Mouse (Mus musculus) CD8-positive naive resting alpha-beta T cell, adult 57 days (primary cell): Measurements from ENCODE around the gene Olfr979. TPM values are rescaled to one million over a fixed set of nuclear protein-coding genes. Genes with fewer than 3 reads are reported as not detected.

ENCODE experiments used
- total RNA-seq: library from RNA; stranded (reverse); gene quantifications from one replicate; pipeline ENCODE4 v1.2.4, GENCODE M21; 2023

Olfr979 gene
- total RNA-seq: not detected

DNA sequence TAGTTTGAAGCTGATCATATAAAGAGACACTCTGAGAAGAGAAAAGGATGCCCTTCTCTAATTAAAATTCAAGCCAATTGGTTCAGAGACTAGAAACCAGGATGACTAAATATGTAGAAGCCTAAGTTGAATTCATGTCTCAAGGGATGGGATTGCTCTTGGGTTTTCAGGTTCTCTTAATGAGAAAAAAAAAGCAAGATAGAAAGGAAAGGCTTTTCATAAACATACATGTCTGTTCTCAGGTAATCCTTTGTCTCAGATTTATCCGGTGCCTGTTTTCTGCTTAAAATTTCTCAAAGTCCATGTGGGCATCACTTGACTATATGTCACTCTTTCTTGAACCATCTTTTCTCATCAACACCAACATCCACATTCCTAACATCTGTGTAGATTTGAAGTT lies at the start of gene Olfr979:
Gene Olfr979, minus strand, starts transcription at position 101 of the 400 bp plus-strand sequence.

DNA sequence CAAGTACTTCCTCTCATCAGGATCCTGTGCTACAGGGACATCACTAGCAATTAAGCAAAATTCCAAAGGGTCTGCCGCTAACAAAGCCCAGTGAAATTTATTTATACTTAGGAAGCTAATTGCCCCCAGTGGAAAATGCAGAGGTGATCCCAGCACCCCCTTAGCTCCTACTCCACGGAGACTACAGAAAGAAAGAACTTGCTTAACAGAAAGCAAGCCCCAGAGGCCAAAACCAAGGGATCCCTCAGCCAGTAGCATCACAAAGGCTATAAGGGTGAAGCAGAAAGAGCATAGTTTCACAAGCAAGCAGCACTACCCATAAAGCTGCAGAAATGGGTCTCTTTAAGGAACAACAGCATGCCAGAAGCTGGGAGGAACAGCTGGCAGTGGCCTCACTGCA lies 17.9 kb upstream of the Olfr979 start, which contains the start of gene Olfr981:
Gene Olfr981, plus strand, starts transcription at position 301 of the 400 bp plus-strand sequence.

DNA sequence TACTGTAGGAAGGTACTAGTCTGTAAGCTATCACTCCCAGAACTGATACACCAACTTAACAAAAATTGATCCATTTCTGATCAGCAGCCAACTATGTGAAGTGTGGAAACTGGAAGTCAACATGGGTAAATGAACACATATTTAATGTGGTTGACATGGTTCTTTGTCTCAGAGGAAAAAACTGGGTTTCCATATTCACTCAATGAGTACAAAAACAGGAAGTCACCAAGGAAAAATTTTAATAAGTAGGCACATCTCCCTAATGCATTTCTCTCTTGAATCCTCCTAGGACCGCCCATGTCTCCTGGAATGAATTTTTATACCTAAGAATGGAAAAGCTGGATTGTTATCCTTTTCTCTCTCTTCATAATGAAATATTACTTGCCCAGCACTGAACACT lies 6.2 kb upstream of the Olfr979 start, which contains the start of gene Olfr980:
Gene Olfr980, minus strand, starts transcription at position 101 of the 400 bp plus-strand sequence.

DNA sequence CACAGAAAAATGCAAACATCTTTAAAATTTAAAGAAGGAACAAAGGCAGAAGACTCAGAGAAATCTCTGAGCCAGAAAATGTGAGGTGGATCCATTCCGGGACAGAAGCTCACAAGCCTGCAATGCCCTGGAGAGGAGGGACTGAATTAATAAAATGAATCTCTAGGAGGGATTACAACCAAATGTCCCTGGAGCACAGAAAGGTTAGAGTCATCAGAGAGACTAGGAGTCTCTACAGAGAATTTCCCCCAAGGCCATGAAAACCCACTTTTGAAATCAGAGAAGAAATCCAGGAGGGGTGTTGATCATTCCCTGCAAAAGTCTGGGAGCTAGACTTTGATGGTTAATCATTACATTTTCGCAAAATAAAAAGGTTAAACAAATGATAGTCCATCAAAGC lies 11.5 kb downstream of the Olfr979 start, which contains the start of gene Olfr978:
Gene Olfr978, plus strand, starts transcription at position 301 of the 400 bp plus-strand sequence.

DNA sequence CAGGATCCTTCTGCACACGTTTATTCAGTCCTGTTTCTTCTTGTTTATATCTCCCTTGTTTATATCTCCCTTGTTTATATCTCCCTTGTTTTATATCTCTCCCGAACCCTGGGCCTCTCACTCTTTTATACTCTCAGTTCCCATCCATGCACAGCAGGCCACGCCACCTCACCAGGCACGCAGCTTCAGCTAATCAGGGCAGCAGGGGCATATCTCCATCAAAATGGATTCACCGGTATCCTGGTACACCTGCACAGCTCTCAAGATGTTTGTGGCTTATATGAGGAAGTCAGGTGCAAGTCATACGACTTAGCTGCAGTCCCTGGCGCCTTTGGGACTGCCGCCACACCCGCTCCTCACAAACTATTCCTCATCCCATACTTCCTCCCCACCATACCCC lies 42.2 kb downstream of the Olfr979 start, which contains the start of gene Olfr976:
Gene Olfr976, minus strand, starts transcription at position 101 of the 400 bp plus-strand sequence.

DNA sequence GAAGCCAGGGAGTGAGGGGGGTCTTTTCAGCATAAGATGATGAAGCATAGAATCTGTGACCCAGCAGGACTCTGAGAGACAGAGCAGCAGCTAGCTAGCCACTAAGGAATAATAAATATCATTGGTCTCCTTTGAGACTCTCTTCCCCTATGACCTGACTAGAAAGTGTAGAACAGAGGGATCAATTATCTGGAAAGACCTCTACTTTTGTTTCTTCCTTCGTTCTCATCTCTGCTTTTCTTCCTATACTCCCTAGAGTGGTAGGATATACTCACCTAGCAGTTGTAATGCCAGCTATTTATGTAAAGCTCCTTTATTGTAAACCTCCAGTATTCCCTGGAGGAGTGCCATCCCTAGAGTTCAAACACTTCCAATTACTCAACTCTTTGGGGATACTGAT lies 51.3 kb downstream of the Olfr979 start, which contains the start of gene Olfr975:
Gene Olfr975, minus strand, starts transcription at position 101 of the 400 bp plus-strand sequence.

Other genes starting within 250 kb of the Olfr979 start
- gene Olfr968, start 220.2 kb downstream of the Olfr979 start, total RNA-seq: not detected
- not detected for gene Olfr969, start 212.5 kb downstream of the Olfr979 start, total RNA-seq
- not detected for gene Olfr970, start 194.6 kb downstream of the Olfr979 start, total RNA-seq
- not detected for gene Olfr971, start 166.6 kb downstream of the Olfr979 start, total RNA-seq
- not detected for gene Olfr972, start 137.0 kb downstream of the Olfr979 start, total RNA-seq
- not detected for gene Olfr229, start 96.1 kb downstream of the Olfr979 start, total RNA-seq
- gene Olfr974, start 66.0 kb downstream of the Olfr979 start, total RNA-seq: not detected
- not detected for gene Olfr975, start 51.4 kb downstream of the Olfr979 start, total RNA-seq
- gene Olfr976, start 42.3 kb downstream of the Olfr979 start, total RNA-seq: not detected
- not detected for gene Olfr978, start 11.4 kb downstream of the Olfr979 start, total RNA-seq
- gene Olfr980, start 6.1 kb upstream of the Olfr979 start, total RNA-seq: not detected
- gene Olfr981, start 18.0 kb upstream of the Olfr979 start, total RNA-seq: not detected
- gene Olfr982, start 70.4 kb upstream of the Olfr979 start, total RNA-seq: not detected
- gene Olfr983, start 90.1 kb upstream of the Olfr979 start, total RNA-seq: not detected
- gene Olfr984, start 110.7 kb upstream of the Olfr979 start, total RNA-seq: not detected
- gene Olfr985, start 126.7 kb upstream of the Olfr979 start, total RNA-seq: not detected
- gene Tmem225, start 144.7 kb upstream of the Olfr979 start, total RNA-seq: not detected
- gene Olfr986, start 177.5 kb upstream of the Olfr979 start, total RNA-seq: not detected
- 3.1 TPM for gene Zfp202, start 188.9 kb upstream of the Olfr979 start, total RNA-seq